Mouse (Mus musculus) heart, adult 9 months (tissue): ENCODE data around the gene Tbcc.
"Not testable (repeated sequence)": the region's sequence is repeated elsewhere in the genome, so short reads cannot be mapped to it uniquely, and the experiment has no call there.

ENCODE experiments used
- DNase-seq, 2 experiments: peaks; one replicate each; pipeline ENCODE4 v3.0.0; 2022; ENCODE audit warnings: low spot score in 2 of 2

Tbcc gene

DNA sequence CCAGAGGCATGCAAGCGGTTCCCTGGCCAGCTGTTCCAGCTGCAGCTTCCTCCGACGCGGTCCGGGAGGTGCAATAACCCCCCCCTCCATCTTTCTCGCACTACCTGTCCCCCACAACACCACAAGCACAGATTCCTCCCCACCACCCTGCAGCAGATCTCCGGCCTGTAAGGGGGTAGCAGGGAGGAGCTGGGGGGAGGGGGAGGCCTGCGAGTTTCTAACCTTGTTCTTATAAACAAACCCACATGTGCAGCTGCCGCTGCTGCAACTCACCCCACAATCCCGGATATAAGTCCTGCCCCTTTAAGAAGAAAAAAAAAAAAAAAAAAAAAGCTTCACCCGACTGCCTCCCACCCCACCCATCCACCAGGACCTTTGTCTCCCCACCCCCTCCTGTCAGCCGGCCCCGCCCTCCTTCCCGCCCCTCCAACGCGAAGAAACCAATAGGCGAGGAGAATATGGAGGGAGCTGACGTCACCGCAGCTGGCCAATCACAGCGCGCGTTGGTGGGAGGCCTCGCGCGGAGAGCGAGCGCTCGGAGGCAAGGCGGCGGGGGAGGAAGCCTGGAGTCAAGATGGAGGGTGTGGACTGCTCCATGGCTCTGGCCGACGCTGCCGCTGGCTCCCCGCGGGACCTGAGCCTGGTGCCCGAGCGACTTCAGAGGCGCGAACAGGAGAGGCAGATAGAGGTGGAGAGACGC, at the start of gene Tbcc:
Gene Tbcc (plus strand): TSS at position 569 of the 700 bp plus-strand sequence.
- peak; percentile 96 for DNase-seq

- DNase-seq: peak; percentile 61 to 66
Measured at GRCm38 (mm10) chr17:46843022-46843421, 47.5 kb upstream of the Tbcc start.

GRCm38 (mm10) chr17:46843716-46844115, 46.8 kb upstream of the Tbcc start:
- DNase-seq: no peak

GRCm38 (mm10) chr17:46844811-46845210, 45.7 kb upstream of the Tbcc start:
- no peak for DNase-seq

DNA sequence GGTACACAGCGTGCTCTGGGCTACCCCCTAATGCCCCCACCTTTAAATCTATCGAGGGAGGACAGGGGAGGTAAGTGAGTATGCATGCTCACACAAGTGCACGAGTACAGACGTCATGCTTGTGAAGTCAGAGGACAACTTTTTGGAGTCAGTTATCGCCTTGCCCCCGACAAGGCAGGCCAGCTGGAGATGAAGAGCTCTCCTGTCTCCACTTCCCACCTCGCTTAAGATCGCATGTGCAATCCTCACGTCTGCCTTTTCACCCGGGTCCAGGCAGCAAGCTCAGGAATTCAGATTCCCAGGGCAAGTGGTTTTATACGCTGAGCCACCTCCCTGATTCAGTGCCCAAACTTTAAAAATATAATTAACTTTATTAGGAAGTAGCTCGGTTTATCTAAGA, 45.2 kb upstream of the Tbcc start:
- no peak for DNase-seq

GRCm38 (mm10) chr17:46846573-46846972, 43.9 kb upstream of the Tbcc start:
- not testable (repeated sequence) for DNase-seq

DNA sequence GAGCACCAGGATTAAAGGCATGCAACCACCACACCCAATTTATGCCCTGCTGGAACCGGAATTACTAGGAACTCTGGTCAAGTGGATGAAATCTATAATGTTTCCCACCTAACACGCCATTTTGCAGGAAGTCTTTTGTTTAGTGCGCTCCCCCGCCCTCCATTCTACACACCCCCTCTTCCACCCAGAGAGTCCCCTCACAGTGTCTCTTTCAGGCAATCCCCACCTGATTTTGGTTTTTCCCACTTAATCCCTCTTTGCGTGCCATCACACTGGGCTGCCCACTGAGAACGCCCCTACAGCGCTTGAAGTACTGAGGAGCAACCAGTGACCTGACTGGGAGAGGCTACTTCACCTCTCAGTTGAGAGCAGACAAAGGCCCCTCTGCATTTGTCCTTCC, 43.3 kb upstream of the Tbcc start:
- DNase-seq: no peak

GRCm38 (mm10) chr17:46852725-46853124, 37.8 kb upstream of the Tbcc start:
- DNase-seq: no peak

GRCm38 (mm10) chr17:46853281-46853680, 37.2 kb upstream of the Tbcc start:
- DNase-seq: peak; percentile 70 to 81

- no peak for DNase-seq
Measured at GRCm38 (mm10) chr17:46854096-46854495, 36.4 kb upstream of the Tbcc start.

DNA sequence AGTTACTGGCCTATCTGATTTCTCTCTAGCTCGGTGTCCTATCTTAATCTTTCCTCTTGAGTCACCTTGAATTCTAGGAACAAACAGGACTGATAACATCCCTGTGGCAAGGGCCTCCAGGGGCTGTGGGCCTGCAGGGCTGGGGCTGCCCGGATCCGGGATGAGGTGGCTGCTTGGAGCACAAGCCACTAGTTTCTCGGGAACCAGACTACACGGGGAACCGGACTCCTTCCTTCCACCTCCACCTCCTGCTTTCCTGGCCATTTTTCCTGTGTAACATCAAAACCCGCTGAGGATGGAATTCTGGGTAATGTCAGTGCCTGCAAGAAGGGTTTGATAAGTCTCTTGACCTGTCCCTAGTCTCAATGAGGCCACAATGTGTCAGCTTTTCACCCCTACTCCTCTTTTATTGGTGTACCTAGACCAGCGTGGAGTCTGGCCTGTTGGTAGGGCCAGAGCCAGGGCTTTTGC, 35.8 kb upstream of the Tbcc start:
- DNase-seq: peak in 1 of 2 experiments; percentile 35

DNA sequence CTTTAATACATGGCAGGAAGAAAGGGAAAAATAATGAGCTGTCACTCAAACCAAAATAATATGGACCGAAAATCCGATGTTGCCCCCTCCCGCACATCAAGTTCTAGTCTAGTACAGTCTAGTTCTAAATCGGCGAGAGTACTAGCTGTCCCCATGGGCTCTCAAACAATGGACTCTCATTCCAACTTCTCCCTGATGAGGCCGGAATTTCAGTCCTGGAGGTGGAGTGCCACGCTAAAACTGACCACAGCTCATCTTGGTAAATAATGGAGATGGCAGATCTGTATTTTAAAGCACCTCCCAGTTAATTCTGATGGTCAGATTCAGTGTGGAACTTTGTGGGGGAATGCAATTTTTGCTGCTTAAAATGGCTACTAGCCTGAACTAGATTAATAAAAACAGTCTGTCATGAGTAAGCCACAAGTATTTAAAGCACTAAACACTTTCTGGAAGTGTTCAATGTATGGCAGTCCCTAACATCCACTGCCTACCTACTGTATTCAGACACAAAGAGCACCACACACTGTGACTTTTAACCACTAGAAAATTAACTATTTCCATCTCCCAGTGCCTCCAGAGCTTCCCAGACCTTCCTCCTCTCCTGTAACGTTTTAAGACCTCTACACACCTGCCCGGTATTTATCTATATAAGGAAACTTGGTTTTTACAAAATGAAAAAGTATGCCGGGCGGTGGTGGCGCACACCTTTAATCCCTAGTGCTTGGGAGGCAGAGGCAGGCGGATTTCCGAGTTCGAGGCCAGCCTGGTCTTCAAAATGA, 35.0 kb upstream of the Tbcc start:
- peak in 1 of 2 experiments; percentile 33 for DNase-seq

DNA sequence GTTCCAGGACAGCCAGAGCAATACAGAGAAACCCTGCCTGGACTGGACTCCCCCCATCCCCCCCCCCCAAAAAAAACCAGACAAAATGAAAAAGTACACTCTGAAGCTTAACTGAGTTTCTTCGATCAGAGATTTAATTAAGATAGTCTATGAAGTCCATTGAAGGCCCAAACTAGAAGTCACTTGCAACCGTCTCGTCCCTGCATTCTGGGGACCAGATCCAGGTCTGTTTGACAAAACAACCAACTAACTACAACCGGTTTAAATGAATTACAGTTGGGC, 34.4 kb upstream of the Tbcc start:
- DNase-seq: no peak

GRCm38 (mm10) chr17:46856471-46857360, 33.8 kb upstream of the Tbcc start:
- DNase-seq: peak; percentile 66 to 76

DNA sequence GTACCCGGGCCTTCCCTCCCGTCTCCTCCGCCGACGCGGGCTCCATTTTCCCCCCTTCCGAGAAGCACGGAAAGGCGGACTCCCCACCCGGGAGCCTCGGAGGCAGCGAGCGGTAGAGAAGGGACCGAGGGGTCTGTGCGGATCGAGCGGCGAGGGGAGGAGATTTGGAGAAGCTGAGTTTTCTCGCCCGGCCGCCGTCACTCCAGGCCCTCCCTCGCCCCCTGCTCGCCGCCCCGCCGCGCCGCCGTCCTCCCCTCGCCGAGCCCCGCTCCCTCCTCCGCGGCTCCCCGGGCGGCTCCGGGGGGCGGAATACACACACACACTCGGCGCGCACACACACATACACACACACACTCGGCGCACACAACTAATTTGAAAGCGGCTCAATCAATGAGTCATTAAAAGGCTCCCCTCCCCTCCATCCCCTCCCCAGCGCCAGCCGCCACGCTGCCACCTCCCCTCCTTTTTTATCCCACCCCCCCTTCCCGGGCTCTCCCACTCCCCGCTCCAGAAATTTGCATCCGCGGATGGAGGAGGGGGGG, 33.1 kb upstream of the Tbcc start:
- peak; percentile 84 for DNase-seq

GRCm38 (mm10) chr17:46857903-46858748, 32.4 kb upstream of the Tbcc start, which contains the start of gene Bicral:
Bicral (minus strand) TSS chr17:46858482.
- peak; percentile 71 to 73 for DNase-seq

DNA sequence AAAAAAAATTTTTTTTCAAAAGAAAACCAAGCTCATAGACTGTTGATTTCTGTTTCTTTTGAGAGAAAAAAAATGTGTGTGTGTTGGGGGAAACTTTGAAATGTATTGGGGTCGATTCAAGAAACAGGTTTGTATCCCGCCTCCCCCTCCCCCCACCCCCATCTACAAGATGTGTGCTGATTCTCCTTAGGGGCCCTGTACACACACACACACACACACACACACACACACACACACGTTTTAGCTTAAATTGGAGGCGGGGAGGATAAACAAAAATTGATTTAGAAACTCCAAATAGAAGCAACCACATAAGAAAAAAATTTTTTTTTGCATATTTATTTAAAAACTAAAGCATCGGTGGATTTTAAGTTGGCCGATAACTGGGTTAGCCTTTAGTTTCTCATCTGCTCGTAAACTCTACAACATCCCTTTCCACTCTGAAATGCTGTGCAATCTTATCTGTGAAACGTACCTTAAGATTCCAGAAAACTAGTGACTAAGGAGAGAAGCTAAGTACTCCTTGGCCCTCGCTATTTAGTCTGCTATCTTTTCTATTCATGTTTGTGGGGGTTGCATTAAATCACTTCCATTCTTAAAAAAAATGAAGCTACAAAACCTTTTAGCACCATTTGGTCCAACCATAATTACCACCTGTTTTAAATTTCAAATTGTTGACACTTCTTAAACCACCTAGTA, 31.6 kb upstream of the Tbcc start:
- DNase-seq: no peak

- DNase-seq: no peak
Measured at GRCm38 (mm10) chr17:46860120-46860519, 30.4 kb upstream of the Tbcc start.

DNA sequence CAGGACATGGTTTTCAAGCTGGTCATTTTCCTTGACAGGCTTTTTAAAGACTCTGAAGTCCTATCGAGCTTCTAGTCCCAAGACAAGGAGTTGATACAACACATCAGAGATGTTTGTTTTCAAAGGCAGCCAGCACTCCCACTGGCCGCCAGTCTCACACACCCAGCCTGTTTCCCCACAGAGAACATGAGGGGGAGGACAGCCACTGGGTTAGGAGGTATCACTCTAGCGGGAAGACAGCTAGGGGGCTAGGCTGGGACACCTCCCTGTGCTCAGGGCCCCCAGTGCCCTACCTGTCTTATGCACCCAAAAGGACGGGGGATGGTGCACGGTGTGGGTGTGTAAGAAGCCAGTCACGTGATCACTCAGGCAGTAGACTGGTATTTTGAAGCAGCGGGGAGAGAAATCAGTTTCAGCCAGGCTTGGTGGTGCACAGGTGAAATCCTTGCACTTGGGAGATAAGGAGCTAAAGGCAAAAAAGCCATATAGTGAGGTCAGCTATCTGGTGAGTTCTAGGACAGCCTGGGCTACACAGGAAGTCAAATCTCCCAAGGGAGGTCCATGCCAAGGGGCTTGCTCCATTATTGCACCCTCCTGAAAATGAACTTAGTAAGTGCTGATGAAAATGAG, 25.8 kb upstream of the Tbcc start:
- DNase-seq: no peak

DNA sequence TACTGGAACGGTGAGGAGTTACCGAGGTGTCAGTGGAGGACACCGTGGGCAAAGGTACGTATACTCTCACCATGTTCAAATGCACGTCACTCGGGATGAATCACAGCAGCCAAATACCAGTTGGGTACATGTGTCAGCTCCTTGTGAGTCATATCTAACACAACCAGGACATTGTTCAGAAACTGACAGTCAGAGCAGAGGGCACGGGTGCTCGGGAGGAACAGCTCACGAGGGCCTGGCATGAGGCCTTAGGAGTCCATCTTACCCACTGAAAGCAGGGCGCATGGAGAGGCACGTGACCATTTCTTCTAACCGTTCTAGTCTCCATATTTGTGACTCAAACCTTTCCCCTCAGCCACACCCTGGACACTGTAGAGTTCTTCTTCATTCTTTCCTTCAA, 23.6 kb upstream of the Tbcc start:
- no peak for DNase-seq
